9 mouse cellular contexts compared by ENCODE assay signal in genomic region chr15:84235646-84236045, GRCm38 (mm10). TPM values are rescaled to one million over a fixed set of nuclear protein-coding genes. Genes with fewer than 3 reads are reported as not detected.
DNase-seq lines count a peak whose midpoint lies in the region; ATAC-seq and TF ChIP-seq lines count a peak whose summit lies in the region.
"Had no signal": no experiment of that assay in that cellular context is flagged by ENCODE, and none has a peak within 500 bp of the region (broad histone marks: within the 10 kb centered on the region; RNA-seq: fewer than 3 reads in every experiment).

No protein-coding gene starts in this region.

- intact Hi-C loops in left cerebral cortex, adult 2 months (cut with DNase I): no loop called here

- H3K27ac ChIP-seq in layer of hippocampus, adult 2 months: peak overlapping the region; percentile 74; the same call in 1 of the 2 replicates
- H3K27ac ChIP-seq in kidney, embryonic 15.5 days: peak overlapping the region; percentile 55; the same call in 1 of the 2 replicates
- H3K27ac ChIP-seq in left cerebral cortex, adult 2 months: no peak overlapping the region
- H3K27ac ChIP-seq: limb, embryonic 15.5 days had no signal

- no peak for TF ChIP-seq CTCF in layer of hippocampus, adult 2 months (conservative IDR thresholded peaks at IDR 0.05)
- no peak for TF ChIP-seq CTCF in left cerebral cortex, adult 2 months (IDR thresholded peaks at IDR 0.05)

- H3K9me3 ChIP-seq in kidney, embryonic 15.5 days (replicated peaks): no peaks in the 10 kb centered on the region
- H3K9me3 ChIP-seq: limb, embryonic 15.5 days had no signal

- no peak overlapping the region for H3K4me2 ChIP-seq in kidney, embryonic 15.5 days
- peak overlapping the region; percentile 73 for H3K4me2 ChIP-seq in myocyte (ENCODE audit: low read depth)
- H3K4me2 ChIP-seq: limb, embryonic 15.5 days had no signal

- peaks cover 75% of the 10 kb centered on the region for H3K79me2 ChIP-seq in myocyte (ENCODE audit: control insufficient read depth, insufficient read depth)

- no peak for DNase-seq in layer of hippocampus, adult 2 months (ENCODE audit: low spot score in 2 of 2)
- no peak for DNase-seq in layer of hippocampus, postnatal 14 days (ENCODE audit: low spot score in 2 of 2)
- peak; percentile 38 for DNase-seq in fibroblast of lung, adult 2 months (ENCODE audit: low read depth)
- no peak for DNase-seq in thymus, postnatal 10 days (ENCODE audit: low spot score in 2 of 2)
- no peak for DNase-seq in urinary bladder, postnatal 14 days (ENCODE audit: low spot score)
- no peak for DNase-seq in left cerebral cortex, adult 2 months (ENCODE audit: extremely low spot score in 1 of 2, low spot score in 2 of 2)

- H3K4me1 ChIP-seq in kidney, embryonic 15.5 days: peaks cover 45% of the 10 kb centered on the region

- WGBS in kidney, embryonic 15.5 days: 77% methylated on average over 7 of the region's 7 CpGs

- no peaks in the 10 kb centered on the region for H3K36me3 ChIP-seq in kidney, embryonic 15.5 days
- H3K36me3 ChIP-seq in myocyte (ENCODE audit: control insufficient read depth, insufficient read depth): no peaks in the 10 kb centered on the region
- H3K36me3 ChIP-seq: limb, embryonic 15.5 days had no signal

- H3K4me3 ChIP-seq in layer of hippocampus, adult 2 months: no peak overlapping the region
- no peak overlapping the region for H3K4me3 ChIP-seq in kidney, embryonic 15.5 days (replicated peaks)
- peak overlapping the region; percentile 1 for H3K4me3 ChIP-seq in myocyte
- no peak overlapping the region for H3K4me3 ChIP-seq in left cerebral cortex, adult 2 months
- H3K4me3 ChIP-seq: limb, embryonic 15.5 days had no signal

- H3ac ChIP-seq in myocyte (ENCODE audit: control insufficient read depth, insufficient read length): no peak overlapping the region

- no peak for TF ChIP-seq POLR2A in myocyte (IDR thresholded peaks at IDR 0.05; ENCODE audit: insufficient read length, low read depth)

- H3K27me3 ChIP-seq in kidney, embryonic 15.5 days: peaks cover 34% of the 10 kb centered on the region
- H3K27me3 ChIP-seq in myocyte (ENCODE audit: control insufficient read depth, insufficient read depth, insufficient read length): no peaks in the 10 kb centered on the region

- H3K9ac ChIP-seq in kidney, embryonic 15.5 days: no peak overlapping the region
- H3K9ac ChIP-seq: limb, embryonic 15.5 days had no signal

- ATAC-seq in kidney, embryonic 15.5 days (replicated peaks; ENCODE audit: low FRiP score): peak; percentile 49; the same call in 1 of the 2 replicates

TF ChIP-seq in myocyte, 11 proteins besides CTCF, POLR2A, EP300 and RAD21:
- peak; percentile 81 for TF ChIP-seq USF1 (IDR thresholded peaks at IDR 0.05; ENCODE audit: low read depth)
- TF ChIP-seq E2F4 (IDR thresholded peaks at IDR 0.05; ENCODE audit: insufficient read depth): no peak
- TF ChIP-seq MYOD1 (IDR thresholded peaks at IDR 0.05; ENCODE audit: control insufficient read depth in 1 of 3, insufficient read length in 2 of 3, low read depth in 2 of 3): peak in 1 of 3 experiments; percentile 21
- TF ChIP-seq CEBPB (IDR thresholded peaks at IDR 0.05; ENCODE audit: insufficient read depth, poor library complexity, severe bottlenecking): no peak
- peak; percentile 41 for TF ChIP-seq POLR2AphosphoS2 (IDR thresholded peaks at IDR 0.05; ENCODE audit: insufficient read length, low read depth)
- peak; percentile 72 for TF ChIP-seq MAX (IDR thresholded peaks at IDR 0.05; ENCODE audit: low read depth)
- no peak for TF ChIP-seq TCF3 (IDR thresholded peaks at IDR 0.05; ENCODE audit: insufficient read length, low read depth)
- TF ChIP-seq MYOG (IDR thresholded peaks at IDR 0.05; ENCODE audit: control insufficient read depth in 1 of 3, insufficient read depth in 1 of 3, insufficient read length in 2 of 3, low read depth in 2 of 3): peak in 1 of 3 experiments; percentile 5

RNA-seq across cellular contexts. Expression of gene Parvb, which starts 3.8 kb away (rescaled TPM):
- 10 to 100 TPM; 29.9 to 34.0 TPM for total RNA-seq in layer of hippocampus, adult 2 months (2021)
- 10 to 100 TPM; 56.7 to 57.8 TPM for total RNA-seq in layer of hippocampus, postnatal 14 days (2021)
- polyA plus RNA-seq in kidney, embryonic 15.5 days (2015; fragmentation: Nextera tagmentation; extraction: Ambion mirVana): 3.8 and 4.7 TPM in 2 replicates
- polyA plus RNA-seq in myocyte (2012; fragmentation: generic; extraction: Trizol): 86.2 TPM
- total RNA-seq in left cerebral cortex, adult 2 months (2021): 10 to 100 TPM; 19.3 to 20.9 TPM

RNA-seq across cellular contexts. Expression of gene Samm50, which starts 43.6 kb away (rescaled TPM):
- total RNA-seq in layer of hippocampus, adult 2 months (2021): 100 to 1,000 TPM in 1 of 2 experiments, 10 to 100 TPM in 1; 93.6 to 102 TPM
- total RNA-seq in layer of hippocampus, postnatal 14 days (2021): 10 to 100 TPM; 88.3 to 89.8 TPM
- polyA plus RNA-seq in kidney, embryonic 15.5 days (2015; fragmentation: Nextera tagmentation; extraction: Ambion mirVana): 127 and 132 TPM in 2 replicates
- 116 TPM for polyA plus RNA-seq in myocyte (2012; fragmentation: generic; extraction: Trizol)
- 100 to 1,000 TPM in 1 of 2 experiments, 10 to 100 TPM in 1; 99.4 to 111 TPM for total RNA-seq in left cerebral cortex, adult 2 months (2021)
